Mouse (Mus musculus) MEL (cell line): ENCODE results near the gene Atpaf1. TPM values are rescaled to one million over a fixed set of nuclear protein-coding genes. Genes with fewer than 3 reads are reported as not detected.

ENCODE experiments used
- DNase-seq: peaks from one replicate; pipeline ENCODE4 v3.0.0; 2011; ENCODE audit warnings: low read depth, low spot score
- H3K27ac ChIP-seq: 2 replicates; pipeline ENCODE4 v1.5.1; 2012; ENCODE audit warnings: low read depth, mild to moderate bottlenecking, control low read depth, low read length, moderate library complexity; ENCODE audit not compliant: control insufficient read depth
- H3K27me3 ChIP-seq, 2 experiments: fragments of 150-350 bp in 1 of 2; sonication (generic) in 1 of 2; 2 replicates each; pipeline ENCODE4 v1.6.1; 2012; ENCODE audit warnings: low read length in 2 of 2, mild to moderate bottlenecking in 2 of 2, improper control_type of control experiment in 1 of 2, moderate library complexity in 1 of 2; ENCODE audit not compliant: insufficient read depth in 2 of 2, control insufficient read depth in 1 of 2
- H3K36me3 ChIP-seq, 2 experiments: 2 replicates each; pipeline ENCODE4 v1.6.1; 2012 to 2014; ENCODE audit warnings: low read length in 2 of 2, improper control_type of control experiment in 1 of 2, inconsistent platforms in 1 of 2, mild to moderate bottlenecking in 1 of 2; ENCODE audit not compliant: insufficient read depth in 2 of 2, control insufficient read depth in 1 of 2
- H3K4me1 ChIP-seq, 2 experiments: fragments of 150-350 bp in 1 of 2; sonication (generic) in 1 of 2; 2 replicates each; pipeline ENCODE4 v1.6.1; 2012; ENCODE audit warnings: low read length in 2 of 2, improper control_type of control experiment in 1 of 2, mild to moderate bottlenecking in 1 of 2; ENCODE audit not compliant: insufficient read depth in 2 of 2, control insufficient read depth in 1 of 2
- H3K4me3 ChIP-seq, 2 experiments: fragments of 150-350 bp in 1 of 2; sonication (generic) in 1 of 2; 2 replicates each; pipeline ENCODE4 v1.5.1; 2012; ENCODE audit warnings: low read depth in 2 of 2, low read length in 2 of 2, mild to moderate bottlenecking in 2 of 2, moderate library complexity in 2 of 2, control low read depth in 1 of 2, improper control_type of control experiment in 1 of 2; ENCODE audit not compliant: control insufficient read depth in 1 of 2, insufficient read depth in 1 of 2
- H3K79me2 ChIP-seq: 2 replicates; pipeline ENCODE4 v1.6.1; 2012; ENCODE audit warnings: mild to moderate bottlenecking, low read length, moderate library complexity; ENCODE audit not compliant: control insufficient read depth, poor library complexity, insufficient read depth
- H3K9ac ChIP-seq: 2 replicates; pipeline ENCODE4 v1.6.1; 2012; ENCODE audit warnings: low read depth, mild to moderate bottlenecking, control low read depth, low read length, moderate library complexity; ENCODE audit not compliant: control insufficient read depth, poor library complexity, severe bottlenecking
- H3K9me3 ChIP-seq: fragments of 150-350 bp; sonication (generic); replicated peaks from 2 replicates; pipeline ENCODE4 v1.6.1; 2012; ENCODE audit warnings: mild to moderate bottlenecking, low read length, improper control_type of control experiment, moderate library complexity; ENCODE audit not compliant: insufficient read depth
- BHLHE40 ChIP-seq: IDR thresholded peaks from 2 replicates; pipeline ENCODE4 v1.6.1; 2012; ENCODE audit warnings: low read depth, mild to moderate bottlenecking, inconsistent platforms, low read length, improper control_type of control experiment, borderline replicate concordance
- CHD2 ChIP-seq: IDR thresholded peaks from 2 replicates; pipeline ENCODE4 v1.6.1; 2011; ENCODE audit warnings: low read length, improper control_type of control experiment
- E2F4 ChIP-seq: IDR thresholded peaks from 2 replicates; pipeline ENCODE4 v1.6.1; 2011; ENCODE audit warnings: low read depth, low read length, improper control_type of control experiment, borderline replicate concordance
- ELF1 ChIP-seq: IDR thresholded peaks from 2 replicates; pipeline ENCODE4 v1.6.1; 2014; ENCODE audit warnings: low read depth, mild to moderate bottlenecking, inconsistent platforms, low read length, improper control_type of control experiment, moderate library complexity
- EP300 ChIP-seq, 2 experiments: IDR thresholded peaks; 2 replicates each; pipeline ENCODE4 v1.6.1; 2011; ENCODE audit warnings: improper control_type of control experiment in 2 of 2, low read length in 2 of 2, low read depth in 1 of 2, mild to moderate bottlenecking in 1 of 2
- ETS1 ChIP-seq: IDR thresholded peaks from 2 replicates; pipeline ENCODE4 v1.6.1; 2012; ENCODE audit warnings: low read depth, mild to moderate bottlenecking, inconsistent platforms, low read length, improper control_type of control experiment, moderate library complexity
- GATA1 ChIP-seq: IDR thresholded peaks from 2 replicates; pipeline ENCODE4 v1.6.1; 2011; ENCODE audit warnings: low read depth, low read length, improper control_type of control experiment
- HCFC1 ChIP-seq: IDR thresholded peaks from 2 replicates; pipeline ENCODE4 v1.6.1; 2012; ENCODE audit warnings: low read depth, mild to moderate bottlenecking, inconsistent platforms, low read length, improper control_type of control experiment, moderate library complexity
- JUND ChIP-seq: IDR thresholded peaks from 2 replicates; pipeline ENCODE4 v1.6.1; 2011; ENCODE audit warnings: low read depth, mild to moderate bottlenecking, improper control_type of control experiment, low read length
- KAT2A ChIP-seq: conservative IDR thresholded peaks from 2 replicates; pipeline ENCODE4 v1.6.1; 2012; ENCODE audit warnings: low read depth, low read length, improper control_type of control experiment, inconsistent platforms
- MAFK ChIP-seq: IDR thresholded peaks from 2 replicates; pipeline ENCODE4 v1.6.1; 2011; ENCODE audit warnings: low read depth, mild to moderate bottlenecking, low read length, improper control_type of control experiment, borderline replicate concordance
- MAZ ChIP-seq: IDR thresholded peaks from 2 replicates; pipeline ENCODE4 v1.6.1; 2012; ENCODE audit warnings: low read depth, mild to moderate bottlenecking, inconsistent platforms, low read length, improper control_type of control experiment
- MXI1 ChIP-seq: IDR thresholded peaks from 2 replicates; pipeline ENCODE4 v1.6.1; 2011; ENCODE audit warnings: mild to moderate bottlenecking, low read depth, low read length, improper control_type of control experiment
- MYB ChIP-seq: IDR thresholded peaks from 2 replicates; pipeline ENCODE4 v1.6.1; 2011; ENCODE audit warnings: mild to moderate bottlenecking, low read depth, low read length, improper control_type of control experiment
- MYC ChIP-seq: IDR thresholded peaks from 2 replicates; pipeline ENCODE4 v1.6.1; 2011; ENCODE audit warnings: low read depth, mild to moderate bottlenecking, low read length, improper control_type of control experiment, moderate library complexity
- NELFE ChIP-seq: IDR thresholded peaks from 2 replicates; pipeline ENCODE4 v1.6.1; 2011; ENCODE audit warnings: low read depth, low read length, improper control_type of control experiment
- NRF1 ChIP-seq: IDR thresholded peaks from 2 replicates; pipeline ENCODE4 v1.6.1; 2014; ENCODE audit warnings: low read depth, mild to moderate bottlenecking, inconsistent platforms, low read length, improper control_type of control experiment, moderate library complexity; ENCODE audit not compliant: poor library complexity, insufficient read depth, severe bottlenecking
- POLR2AphosphoS2 ChIP-seq: IDR thresholded peaks from 2 replicates; pipeline ENCODE4 v1.6.1; 2011; ENCODE audit warnings: low read length, improper control_type of control experiment
- POLR2AphosphoS5 ChIP-seq: IDR thresholded peaks from 2 replicates; pipeline ENCODE4 v1.6.1; 2012; ENCODE audit warnings: low read depth, borderline replicate concordance, mild to moderate bottlenecking, inconsistent platforms, low read length, moderate library complexity, mixed read lengths
- RAD21 ChIP-seq: IDR thresholded peaks from 2 replicates; pipeline ENCODE4 v1.6.1; 2011; ENCODE audit warnings: mild to moderate bottlenecking, low read depth, low read length, improper control_type of control experiment
- TBP ChIP-seq: IDR thresholded peaks from 2 replicates; pipeline ENCODE4 v1.8.0; 2011; ENCODE audit warnings: low read depth, low read length, improper control_type of control experiment
- TCF12 ChIP-seq: IDR thresholded peaks from 2 replicates; pipeline ENCODE4 v1.6.1; 2014; ENCODE audit warnings: low read depth, mild to moderate bottlenecking, inconsistent platforms, low read length, improper control_type of control experiment, moderate library complexity
- UBTF ChIP-seq: IDR thresholded peaks from 2 replicates; pipeline ENCODE4 v1.6.1; 2012; ENCODE audit warnings: low read depth, mild to moderate bottlenecking, inconsistent platforms, low read length, improper control_type of control experiment, moderate library complexity, borderline replicate concordance; ENCODE audit not compliant: insufficient read depth
- USF2 ChIP-seq, 2 experiments: IDR thresholded peaks; 2 replicates each; pipeline ENCODE4 v1.6.1; 2011 to 2012; ENCODE audit warnings: improper control_type of control experiment in 2 of 2, low read length in 2 of 2, borderline replicate concordance in 1 of 2, inconsistent platforms in 1 of 2, low read depth in 1 of 2, mild to moderate bottlenecking in 1 of 2; ENCODE audit not compliant: insufficient read depth in 1 of 2
- ZKSCAN1 ChIP-seq: IDR thresholded peaks from 2 replicates; pipeline ENCODE4 v1.6.1; 2012; ENCODE audit warnings: low read depth, mild to moderate bottlenecking, inconsistent platforms, low read length, improper control_type of control experiment, moderate library complexity
- polyA plus RNA-seq, 2 experiments: library from polyadenylated mRNA; stranded (reverse) in 1 of 2; unstranded in 1 of 2; fragments of >175 nt in 1 of 2; fragments of >200 nt in 1 of 2; gene quantifications; 2 replicates each; pipeline versions ENCODE4 v1.2.1 to v1.2.4; 2012; ENCODE audit warnings: low replicate concordance in 2 of 2, low read depth in 1 of 2; ENCODE audit not compliant: insufficient read length in 2 of 2, insufficient read depth in 1 of 2, missing spikeins in 1 of 2
- total RNA-seq: library from RNA; depleted of rRNA; stranded (reverse); fragments of 300-350 nt; gene quantifications from 2 replicates; pipeline ENCODE4 v1.2.3, GENCODE M21; 2012

The Atpaf1 gene
- total and polyA plus RNA-seq, 3 experiments: 23.4 to 24.5 TPM; not detected in 1

- TF ChIP-seq CHD2: no peak
- TF ChIP-seq MYB: no peak
Observed at GRCm38 (mm10) chr4:115784769-115785510, at the start of gene Atpaf1 (continued).

DNA sequence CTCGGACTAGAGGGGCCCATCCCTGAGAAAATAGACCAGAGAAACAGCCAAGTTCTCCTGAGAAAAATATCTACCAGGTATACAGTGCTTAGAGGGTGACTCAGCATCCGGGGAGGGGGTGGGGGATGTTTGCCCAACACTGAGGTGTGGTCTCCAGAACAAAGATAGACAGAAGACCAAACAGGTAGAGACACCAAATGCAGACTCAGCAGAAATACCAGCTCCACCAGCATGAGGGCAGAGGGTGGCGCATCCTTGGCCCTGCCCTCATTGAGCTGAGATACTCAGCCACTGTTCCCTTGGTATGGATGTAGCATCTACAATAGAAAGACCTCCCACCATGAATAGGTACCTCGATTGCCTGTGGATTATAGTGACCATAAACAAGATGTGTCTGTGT, 49.7 kb upstream of the Atpaf1 start:
- H3K4me1 ChIP-seq: peaks cover 12 to 38% of the 10 kb centered on the region in 2 experiments
- TF ChIP-seq JUND (no peak), USF2 (IDR thresholded peaks at IDR 0.05; ENCODE audit: borderline replicate concordance in 1 of 2, insufficient read depth in 1 of 2, low read depth in 1 of 2, low read length in 2 of 2) (no peak), ZKSCAN1 (no peak), UBTF (no peak), TCF12 (no peak)
- no peaks in the 10 kb centered on the region for H3K27me3 ChIP-seq
- no peak overlapping the region for H3K9ac ChIP-seq
- H3K79me2 ChIP-seq: peaks cover 14% of the 10 kb centered on the region
- H3K36me3 ChIP-seq: peaks cover 0 to 31% of the 10 kb centered on the region in 2 experiments; a peak in 2 of 4 replicates
- no peak for DNase-seq
- no peak overlapping the region for H3K4me3 ChIP-seq
- H3K9me3 ChIP-seq: no peaks in the 10 kb centered on the region
- no peak overlapping the region for H3K27ac ChIP-seq

DNA sequence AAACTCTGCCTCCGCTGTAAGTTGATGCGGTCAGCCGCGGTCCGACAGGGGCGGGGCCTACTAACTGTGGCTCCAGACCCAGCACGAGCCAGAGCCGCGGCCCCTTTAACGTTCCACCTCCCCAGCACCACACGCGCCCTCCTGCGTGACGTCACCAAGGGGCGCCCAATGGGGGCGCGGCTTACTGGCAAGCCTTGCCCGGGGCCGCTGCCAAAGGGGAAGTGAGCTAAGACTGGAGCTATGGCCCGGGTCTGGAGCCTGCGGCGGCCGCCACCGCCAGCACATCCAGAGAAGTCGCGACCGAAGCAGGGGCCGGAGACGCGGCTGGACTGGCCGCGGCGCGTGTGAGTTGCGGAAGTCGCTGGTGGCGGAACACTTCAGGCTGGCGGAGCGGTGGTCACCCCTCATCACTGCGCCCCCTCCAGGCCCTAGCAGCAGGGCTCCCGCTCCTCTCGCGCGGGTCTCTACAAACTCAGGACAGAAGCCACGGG, 47.0 kb upstream of the Atpaf1 start, which contains the start of gene Efcab14:
Gene Efcab14 (plus strand): TSS at position 194 of the 491 bp plus-strand sequence.
- H3K9ac ChIP-seq: peak within 1 kb of the TSS; percentile 90
- no peaks in the 10 kb centered on the region for H3K9me3 ChIP-seq
- peaks cover 14% of the 10 kb centered on the region for H3K79me2 ChIP-seq
- H3K36me3 ChIP-seq: peaks cover 0 to 41% of the 10 kb centered on the region in 2 experiments; a peak in 3 of 4 replicates
- peak; percentile 98 for DNase-seq
- H3K4me3 ChIP-seq: peak within 1 kb of the TSS; percentile 86 to 95
- no peaks in the 10 kb centered on the region for H3K27me3 ChIP-seq
- peaks cover 11 to 37% of the 10 kb centered on the region in 2 experiments for H3K4me1 ChIP-seq
- H3K27ac ChIP-seq: peak within 1 kb of the TSS; percentile 59
- TF ChIP-seq NELFE (peak; percentile 81), UBTF (no peak), MXI1 (peak; percentile 66), NRF1 (peak; percentile 27; the same call in 1 of the 2 replicates), POLR2AphosphoS2 (peak; percentile 68; the same call in 1 of the 2 replicates), RAD21 (no peak), MYC (peak; percentile 63; the same call in 1 of the 2 replicates), ETS1 (peak; percentile 64; the same call in 1 of the 2 replicates), ELF1 (peak; percentile 92), EP300 (IDR thresholded peaks at IDR 0.05; ENCODE audit: low read depth in 1 of 2, low read length in 2 of 2) (peak in 1 of 2 experiments; percentile 48; a peak in 2 of 4 replicates), BHLHE40 (peak; percentile 74; the same call in 1 of the 2 replicates), USF2 (IDR thresholded peaks at IDR 0.05; ENCODE audit: borderline replicate concordance in 1 of 2, insufficient read depth in 1 of 2, low read depth in 1 of 2, low read length in 2 of 2) (no peak), TBP (no peak; the same call in 1 of the 2 replicates), TCF12 (peak; percentile 47; the same call in 1 of the 2 replicates), POLR2AphosphoS5 (no peak), MAZ (peak; percentile 89; the same call in 1 of the 2 replicates), KAT2A (peak; percentile 70; the same call in 1 of the 2 replicates), E2F4 (no peak), MYB (0 out of 2 replicates have a peak, but pooled peaks have one; percentile 39), GATA1 (no peak), JUND (no peak), CHD2 (no peak), MAFK (no peak), HCFC1 (peak; percentile 93)
